1 mouse cellular context compared by ENCODE assay signal in the genomic region with DNA sequence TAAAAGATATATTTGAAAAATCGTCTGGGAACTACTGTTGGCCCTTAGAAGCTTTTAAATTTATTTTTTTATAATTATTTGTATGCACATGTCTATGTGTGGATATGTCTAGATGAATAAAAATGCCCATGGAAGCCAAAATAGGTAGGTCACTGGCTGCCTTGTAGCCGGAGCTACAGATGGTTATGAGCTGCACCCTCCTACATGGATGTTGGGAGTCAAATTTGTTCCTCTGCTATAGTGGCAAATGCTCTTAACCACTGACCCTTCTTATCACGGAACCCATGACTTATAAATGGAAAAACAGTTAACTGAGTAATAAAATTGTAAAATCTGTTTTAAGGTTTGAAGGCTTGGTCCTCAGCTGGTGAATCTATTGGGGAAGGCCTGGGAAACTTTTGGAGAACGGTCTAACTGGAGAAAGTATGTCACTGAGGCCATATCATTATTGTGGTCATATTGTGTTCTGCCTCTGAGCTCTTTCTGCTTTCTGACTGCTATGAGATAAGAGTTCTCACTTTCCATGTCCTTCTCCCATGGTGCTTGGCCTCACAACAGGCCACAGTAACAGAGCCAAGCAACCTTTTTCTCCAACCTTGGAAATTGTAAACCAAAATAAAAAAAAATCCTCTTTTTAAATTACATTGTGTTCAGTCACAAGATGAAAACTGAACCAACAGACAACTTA.
TF ChIP-seq lines count a peak whose summit lies in the region.

No protein-coding gene starts in this region.

TF ChIP-seq in MEL, 35 proteins besides CTCF, POLR2A, EP300 and RAD21:
- peak; percentile 38 for TF ChIP-seq TAL1 (IDR thresholded peaks at IDR 0.05; ENCODE audit: low read length)
- TF ChIP-seq TCF12 (IDR thresholded peaks at IDR 0.05; ENCODE audit: low read depth, low read length), result 0 out of 2 replicates have a peak, but pooled peaks have one; percentile 34
- TF ChIP-seq USF1 (IDR thresholded peaks at IDR 0.05; ENCODE audit: low read depth, low read length), result no peak
- peak; percentile 50 for TF ChIP-seq GATA1 (IDR thresholded peaks at IDR 0.05; ENCODE audit: low read depth, low read length)
- TF ChIP-seq ZMIZ1 (IDR thresholded peaks at IDR 0.05; ENCODE audit: low read depth, low read length), result no peak
- no peak for TF ChIP-seq MYC (IDR thresholded peaks at IDR 0.05; ENCODE audit: low read depth, low read length)
- peak; percentile 44; the same call in 1 of the 2 replicates for TF ChIP-seq ETS1 (IDR thresholded peaks at IDR 0.05; ENCODE audit: low read depth, low read length)
